Mouse (Mus musculus) neural tube, embryonic 13.5 days (tissue): Measurements from ENCODE around the gene Pou2f3. TPM values are rescaled to one million over a fixed set of nuclear protein-coding genes. Genes with fewer than 3 reads are reported as not detected.

Experiments used
- ATAC-seq: fragments of 200-750 bp; cut with Nextera tagmentation; 2 replicates; pipeline ENCODE4 v1.8.0; 2017; ENCODE audit warnings: low read depth, mild to moderate bottlenecking, moderate TSS enrichment, moderate library complexity
- H3K27ac ChIP-seq: fragments of 300-500 bp; sonication (generic); replicated peaks from 2 replicates; pipeline ENCODE4 v1.5.1; 2015; ENCODE audit warnings: moderate library complexity, mild to moderate bottlenecking, inconsistent platforms
- H3K27me3 ChIP-seq: fragments of 300-500 bp; sonication (generic); 2 replicates; pipeline ENCODE4 v1.6.1; 2015; ENCODE audit warnings: mild to moderate bottlenecking, inconsistent platforms
- H3K36me3 ChIP-seq: fragments of 300-500 bp; sonication (generic); 2 replicates; pipeline ENCODE4 v1.6.1; 2015; ENCODE audit warnings: mild to moderate bottlenecking, inconsistent platforms
- H3K4me1 ChIP-seq: fragments of 300-500 bp; sonication (generic); replicated peaks from 2 replicates; pipeline ENCODE4 v1.6.1; 2015; ENCODE audit warnings: inconsistent platforms
- H3K4me2 ChIP-seq: fragments of 300-500 bp; sonication (generic); 2 replicates; pipeline ENCODE4 v1.6.1; 2015; ENCODE audit warnings: inconsistent platforms, mild to moderate bottlenecking, moderate library complexity
- H3K4me3 ChIP-seq: fragments of 300-500 bp; sonication (generic); 2 replicates; pipeline ENCODE4 v1.5.1; 2015; ENCODE audit warnings: mild to moderate bottlenecking, inconsistent platforms
- H3K9ac ChIP-seq: fragments of 300-500 bp; sonication (generic); 2 replicates; pipeline ENCODE4 v1.6.1; 2015; ENCODE audit warnings: moderate library complexity, mild to moderate bottlenecking, inconsistent platforms
- H3K9me3 ChIP-seq: fragments of 300-500 bp; sonication (generic); 2 replicates; pipeline ENCODE4 v1.6.1; 2016; ENCODE audit warnings: inconsistent platforms
- WGBS: fragments of 180-500 bp; shearing (Covaris S2); methylation state at CpG from one replicate; pipeline ENCODE4 v1.1.7; 2015; 5-methylcytosine and 5-hydroxymethylcytosine counted together
- polyA plus RNA-seq: library from polyadenylated mRNA; unstranded; fragments of >200 nt; fragmentation: Nextera tagmentation; extraction: Ambion mirVana; gene quantifications from 2 replicates; pipeline ENCODE4 v1.2.1, GENCODE M21; 2015

Gene Pou2f3
- polyA plus RNA-seq, 1 experiment from 2014 or later, result not detected

DNA sequence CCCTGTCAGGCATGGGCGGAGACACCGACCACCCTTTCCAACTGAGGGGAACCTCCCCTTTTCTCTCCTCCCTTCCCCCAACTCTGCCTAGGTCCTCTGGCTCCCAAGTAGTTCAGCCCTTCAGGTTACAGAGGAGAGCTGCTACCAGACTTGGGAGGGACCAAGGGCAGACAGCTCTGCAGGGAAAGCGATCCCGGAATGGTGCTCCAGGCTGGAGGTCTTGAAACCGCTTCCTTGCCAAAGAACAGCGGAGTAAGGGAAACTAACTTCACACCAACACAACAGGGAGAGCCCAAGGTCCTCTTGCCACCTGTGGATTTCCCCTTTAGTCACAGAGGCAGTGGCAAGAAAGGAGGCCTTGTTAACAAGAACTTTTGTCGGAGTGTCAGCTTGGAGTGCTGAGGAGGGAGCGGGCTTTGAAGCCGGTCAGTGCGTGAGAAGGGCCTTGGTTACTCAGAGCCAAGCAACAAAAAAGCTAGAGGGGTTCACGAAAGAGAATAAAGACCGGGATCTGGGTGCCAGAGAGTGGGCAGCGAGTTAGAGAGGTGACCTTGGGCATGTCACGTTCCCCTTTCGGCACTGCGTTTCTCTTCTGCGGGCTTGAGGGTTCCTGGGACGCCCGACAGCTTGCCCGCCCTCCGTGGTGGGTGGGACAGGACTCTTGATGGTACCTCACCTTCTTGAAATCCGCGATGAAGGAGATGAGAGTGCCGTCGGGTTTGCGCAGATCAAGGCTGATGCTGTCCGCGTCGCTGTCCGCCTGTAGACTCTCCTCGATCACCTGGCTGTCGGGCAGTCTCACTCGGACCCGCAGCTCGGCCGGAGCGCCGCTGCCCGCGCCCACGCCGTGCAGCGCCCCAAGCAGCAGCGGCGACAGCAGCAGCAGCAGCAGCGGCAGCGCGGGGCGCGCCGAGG is 28.7 kb upstream of the Pou2f3 start:
- H3K4me1 ChIP-seq, result peaks cover 24% of the 10 kb centered on the region
- peak overlapping the region; percentile 70 for H3K27ac ChIP-seq
- peaks cover 38% of the 10 kb centered on the region for H3K27me3 ChIP-seq
- no peaks in the 10 kb centered on the region for H3K9me3 ChIP-seq
- WGBS, result 1% methylated on average over 47 of the region's 51 CpGs
- H3K9ac ChIP-seq, result peak overlapping the region; percentile 66
- no peak for ATAC-seq
- H3K36me3 ChIP-seq, result no peaks in the 10 kb centered on the region
- peak overlapping the region; percentile 66 for H3K4me2 ChIP-seq
- peak overlapping the region; percentile 54 for H3K4me3 ChIP-seq

DNA sequence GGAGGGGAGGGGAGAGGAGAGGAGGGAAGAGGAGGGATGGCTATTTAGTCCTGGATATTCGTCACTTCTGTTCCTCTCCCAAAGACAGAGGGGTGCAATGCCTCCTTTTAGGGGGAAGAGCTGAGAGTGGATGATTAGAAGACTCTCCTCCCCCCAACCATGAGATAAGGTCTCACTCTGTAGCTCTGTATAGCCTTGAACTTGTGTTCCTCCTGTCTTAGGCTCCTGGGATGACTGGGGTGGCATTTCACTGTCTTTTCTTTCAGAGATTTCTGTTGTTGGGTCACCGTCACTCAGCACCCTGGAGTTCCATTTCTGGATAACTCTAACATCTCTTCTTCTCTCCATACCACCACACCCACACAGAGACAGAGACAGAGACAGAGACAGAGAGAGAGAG is 28.0 kb upstream of the Pou2f3 start:
- Histone ChIP-seq H3K4me3 (peak overlapping the region; percentile 54), H3K9ac (peak overlapping the region; percentile 66; the same call in 1 of the 2 replicates), H3K36me3 (no peaks in the 10 kb centered on the region), H3K27ac (no peak overlapping the region), H3K27me3 (peaks cover 38% of the 10 kb centered on the region), H3K4me1 (peaks cover 24% of the 10 kb centered on the region), H3K4me2 (peak overlapping the region; percentile 66), H3K9me3 (no peaks in the 10 kb centered on the region)
- WGBS, result 45% methylated on average over 2 of the region's 2 CpGs
- no peak for ATAC-seq

DNA sequence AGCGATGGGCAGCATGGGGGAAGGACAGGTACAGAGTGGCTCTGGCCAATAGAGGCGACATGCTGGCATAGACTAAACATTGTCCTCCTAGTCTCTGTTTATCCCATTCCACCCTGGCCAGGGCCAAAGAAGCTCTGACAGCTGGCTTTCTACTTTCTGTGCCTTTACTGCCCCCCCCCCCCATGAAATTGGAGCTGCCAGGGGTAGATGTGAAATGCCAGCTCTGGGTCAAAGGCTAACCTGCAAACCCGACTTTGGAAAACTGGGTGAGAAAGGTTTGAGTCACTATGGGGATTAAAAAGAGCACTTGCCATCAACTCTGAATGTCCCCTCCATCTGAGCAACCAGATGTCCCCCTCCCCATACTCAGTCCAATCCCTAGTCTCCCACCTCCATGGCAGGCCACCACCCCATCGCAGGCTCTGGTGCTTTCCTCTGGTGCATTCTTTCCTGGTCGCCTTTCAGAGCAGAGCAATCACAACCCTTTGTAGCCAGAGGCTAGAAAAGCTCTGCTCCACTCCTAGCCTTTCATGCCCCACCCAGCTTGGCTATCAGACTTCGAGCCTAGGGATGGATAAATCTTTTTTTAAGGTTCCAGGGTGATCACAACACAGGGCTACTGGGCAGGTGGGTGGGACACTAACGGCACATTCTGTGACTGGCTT is 27.1 kb upstream of the Pou2f3 start:
- H3K4me2 ChIP-seq, result peak overlapping the region; percentile 66
- no peak overlapping the region for H3K9ac ChIP-seq
- H3K36me3 ChIP-seq, result no peaks in the 10 kb centered on the region
- H3K4me1 ChIP-seq, result peaks cover 30% of the 10 kb centered on the region
- 0 out of 2 replicates have a peak overlapping the region, but pooled peaks have one; percentile 54 for H3K4me3 ChIP-seq
- H3K27ac ChIP-seq, result no peak overlapping the region
- WGBS, result 45% methylated on average over 7 of the region's 7 CpGs
- no peak for ATAC-seq
- no peaks in the 10 kb centered on the region for H3K9me3 ChIP-seq
- peaks cover 38% of the 10 kb centered on the region for H3K27me3 ChIP-seq

DNA sequence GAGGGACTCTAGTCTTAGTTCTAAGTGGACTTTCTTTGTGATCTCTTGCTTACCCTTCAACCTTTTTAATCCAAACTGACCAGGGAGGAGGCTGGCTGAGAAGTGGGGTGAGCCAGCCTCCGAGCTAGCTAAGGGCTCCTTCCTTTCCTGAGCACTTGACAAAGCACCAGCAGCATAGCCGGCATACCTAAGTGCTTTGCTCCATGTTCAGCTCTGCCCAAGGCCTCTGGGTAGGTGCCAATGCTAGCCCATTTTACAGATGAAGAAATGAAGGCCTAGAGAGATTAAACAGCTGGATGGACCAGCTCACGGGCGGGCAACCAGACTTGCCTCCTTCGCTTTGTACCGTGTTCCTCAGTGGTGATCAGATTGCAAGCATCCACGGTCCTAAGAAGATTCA is 26.4 kb upstream of the Pou2f3 start:
- Histone ChIP-seq H3K4me3 (no peak overlapping the region), H3K9me3 (no peaks in the 10 kb centered on the region), H3K9ac (no peak overlapping the region), H3K4me1 (peaks cover 37% of the 10 kb centered on the region), H3K4me2 (no peak overlapping the region), H3K27ac (no peak overlapping the region), H3K27me3 (peaks cover 38% of the 10 kb centered on the region), H3K36me3 (no peaks in the 10 kb centered on the region)
- ATAC-seq, result no peak
- 88% methylated on average over 7 of the region's 7 CpGs for WGBS

DNA sequence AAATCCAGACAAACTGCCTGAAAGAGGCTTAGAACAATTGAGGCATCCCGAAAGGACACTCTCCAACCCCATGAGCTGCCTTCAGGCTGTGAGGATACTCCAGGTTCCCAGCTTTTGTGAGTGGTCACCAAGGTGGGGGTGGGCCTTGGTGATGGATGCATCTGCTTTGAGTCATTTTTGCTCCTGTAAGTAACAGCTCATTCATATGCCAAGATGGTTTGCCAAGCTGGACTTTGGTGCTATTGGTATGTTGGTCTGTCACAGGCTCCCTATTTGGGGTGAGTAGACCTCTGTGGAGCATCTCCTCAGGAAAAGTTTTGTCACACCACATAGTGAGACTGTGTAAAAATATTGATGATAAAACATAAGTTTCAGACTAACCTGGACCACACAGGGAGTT is 25.9 kb upstream of the Pou2f3 start:
- no peak overlapping the region for H3K27ac ChIP-seq
- ATAC-seq, result no peak
- no peak overlapping the region for H3K9ac ChIP-seq
- no peak overlapping the region for H3K4me3 ChIP-seq
- no peaks in the 10 kb centered on the region for H3K9me3 ChIP-seq
- H3K4me1 ChIP-seq, result peaks cover 42% of the 10 kb centered on the region
- H3K27me3 ChIP-seq, result peaks cover 38% of the 10 kb centered on the region
- WGBS, result 87% methylated on average over 1 of the region's 1 CpGs
- H3K4me2 ChIP-seq, result no peak overlapping the region
- no peaks in the 10 kb centered on the region for H3K36me3 ChIP-seq

DNA sequence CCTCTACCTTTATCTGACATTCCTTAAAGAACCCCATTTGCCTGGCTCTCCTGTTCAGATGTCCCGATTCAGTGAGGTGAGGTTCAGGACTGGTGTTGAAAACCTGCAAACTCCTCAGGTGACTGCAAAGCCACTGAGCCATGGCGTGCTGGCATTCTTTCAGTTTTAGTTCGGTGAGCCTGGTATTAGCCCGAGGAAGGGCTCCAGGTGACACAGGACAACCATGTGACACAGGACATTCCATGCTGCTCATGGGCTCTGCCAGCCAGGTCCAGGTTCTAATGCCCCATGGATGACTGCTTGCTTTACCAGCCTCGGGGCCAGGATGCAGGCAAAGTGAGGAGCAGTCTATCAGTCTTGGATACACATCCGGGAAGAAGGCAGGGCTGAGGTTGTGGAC is 25.2 kb upstream of the Pou2f3 start:
- H3K4me2 ChIP-seq, result no peak overlapping the region
- no peak overlapping the region for H3K27ac ChIP-seq
- no peak for ATAC-seq
- peaks cover 34% of the 10 kb centered on the region for H3K27me3 ChIP-seq
- H3K9me3 ChIP-seq, result no peaks in the 10 kb centered on the region
- H3K4me3 ChIP-seq, result no peak overlapping the region
- no peaks in the 10 kb centered on the region for H3K36me3 ChIP-seq
- peaks cover 46% of the 10 kb centered on the region for H3K4me1 ChIP-seq
- WGBS, result 90% methylated on average over 6 of the region's 6 CpGs
- H3K9ac ChIP-seq, result no peak overlapping the region

DNA sequence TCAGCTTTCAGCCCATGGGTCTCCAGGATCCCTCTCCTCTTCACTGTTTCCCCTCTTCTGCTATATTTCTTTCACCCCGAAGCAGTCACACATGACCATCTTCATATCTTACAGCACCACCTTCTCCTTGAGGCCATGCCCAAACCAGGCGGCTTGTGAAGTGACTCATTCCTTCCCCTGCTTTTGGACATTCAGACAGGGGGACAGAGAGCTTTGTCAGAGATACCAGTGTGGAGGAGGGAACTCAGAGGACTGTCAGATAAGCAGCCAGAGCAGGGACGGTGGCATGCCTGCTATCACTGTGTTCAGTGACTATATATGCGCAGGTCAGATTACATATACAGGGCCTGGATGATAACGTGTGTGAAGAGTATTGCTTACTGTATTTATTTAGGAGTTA is 24.3 kb upstream of the Pou2f3 start:
- Histone ChIP-seq H3K4me1 (peaks cover 38% of the 10 kb centered on the region), H3K9me3 (no peaks in the 10 kb centered on the region), H3K36me3 (no peaks in the 10 kb centered on the region), H3K27me3 (peaks cover 27% of the 10 kb centered on the region), H3K4me2 (no peak overlapping the region), H3K27ac (no peak overlapping the region), H3K9ac (no peak overlapping the region), H3K4me3 (no peak overlapping the region)
- WGBS, result 90% methylated on average over 5 of the region's 5 CpGs
- ATAC-seq, result no peak

DNA sequence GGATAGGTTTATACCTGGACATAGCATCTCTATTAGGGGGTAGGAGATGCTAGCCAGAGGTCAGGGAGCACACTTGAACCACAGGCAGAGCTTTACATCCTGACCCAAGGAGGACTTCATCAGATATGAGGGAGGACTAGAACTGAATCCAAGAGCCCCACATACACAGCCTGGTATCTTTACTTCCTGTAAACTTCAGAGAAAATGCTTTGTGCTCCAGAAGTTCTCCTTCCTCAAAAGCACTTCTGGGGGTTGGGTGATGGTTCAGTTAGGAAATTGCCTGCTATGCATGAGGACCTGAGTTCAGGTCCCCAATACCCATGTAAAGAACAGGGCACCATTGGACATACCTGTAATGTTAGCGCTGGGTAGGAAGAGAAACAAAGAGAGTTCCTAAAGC is 23.3 kb upstream of the Pou2f3 start:
- Histone ChIP-seq H3K36me3 (no peaks in the 10 kb centered on the region), H3K27ac (no peak overlapping the region), H3K27me3 (peaks cover 17% of the 10 kb centered on the region), H3K4me3 (no peak overlapping the region), H3K4me2 (no peak overlapping the region), H3K9ac (no peak overlapping the region), H3K4me1 (peaks cover 29% of the 10 kb centered on the region), H3K9me3 (no peaks in the 10 kb centered on the region)
- 95% methylated on average over 1 of the region's 1 CpGs for WGBS
- no peak for ATAC-seq

DNA sequence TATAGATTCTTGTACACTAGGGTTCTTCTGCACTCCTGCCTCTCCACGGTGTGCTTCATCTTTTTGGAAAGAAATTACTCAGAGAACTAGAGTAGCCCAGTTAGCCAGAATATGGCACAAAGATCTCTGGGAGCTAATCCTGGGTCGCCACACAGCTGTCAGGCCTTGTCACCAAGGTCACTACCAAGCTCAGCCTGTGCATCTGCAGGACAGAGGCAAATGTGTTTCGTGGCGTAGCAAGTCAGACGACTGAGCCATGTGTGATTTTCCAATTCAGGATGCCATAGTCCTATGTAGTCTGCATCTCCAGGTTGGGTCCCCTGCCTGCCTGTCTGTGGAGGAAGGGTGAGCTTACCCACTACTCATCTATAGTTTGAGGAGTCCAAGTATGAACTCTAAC is 22.9 kb upstream of the Pou2f3 start:
- H3K4me3 ChIP-seq, result no peak overlapping the region
- WGBS, result 76% methylated on average over 5 of the region's 5 CpGs
- H3K27ac ChIP-seq, result no peak overlapping the region
- no peaks in the 10 kb centered on the region for H3K36me3 ChIP-seq
- no peaks in the 10 kb centered on the region for H3K9me3 ChIP-seq
- H3K4me2 ChIP-seq, result no peak overlapping the region
- H3K4me1 ChIP-seq, result peaks cover 29% of the 10 kb centered on the region
- ATAC-seq, result no peak
- H3K27me3 ChIP-seq, result peaks cover 13% of the 10 kb centered on the region
- no peak overlapping the region for H3K9ac ChIP-seq

DNA sequence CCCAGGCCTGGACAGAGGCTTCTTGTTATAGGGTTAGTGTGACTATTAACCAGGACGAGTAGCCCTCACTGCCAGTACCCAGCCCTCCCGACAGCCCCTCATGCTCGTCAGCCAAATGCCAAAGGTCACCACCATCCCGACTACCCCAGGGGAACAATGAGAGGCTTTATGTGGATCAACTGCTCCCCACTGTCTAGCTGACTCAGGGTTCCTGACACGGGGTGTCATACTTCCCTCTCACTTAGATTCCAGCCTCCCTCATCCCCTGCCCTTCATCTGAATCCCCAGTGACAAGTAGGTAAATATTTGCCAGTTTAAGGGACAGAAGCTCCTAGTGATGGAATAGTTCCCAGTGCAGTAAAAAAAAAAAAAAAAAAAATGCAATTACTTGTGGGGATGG is 22.1 kb upstream of the Pou2f3 start:
- Histone ChIP-seq H3K27me3 (peaks cover 5% of the 10 kb centered on the region), H3K9me3 (no peaks in the 10 kb centered on the region), H3K4me3 (no peak overlapping the region), H3K4me1 (peaks cover 27% of the 10 kb centered on the region), H3K9ac (no peak overlapping the region), H3K27ac (0 out of 2 replicates have a peak overlapping the region, but pooled peaks have one; percentile 11), H3K4me2 (no peak overlapping the region), H3K36me3 (no peaks in the 10 kb centered on the region)
- WGBS, result 14% methylated on average over 5 of the region's 5 CpGs
- ATAC-seq, result no peak

DNA sequence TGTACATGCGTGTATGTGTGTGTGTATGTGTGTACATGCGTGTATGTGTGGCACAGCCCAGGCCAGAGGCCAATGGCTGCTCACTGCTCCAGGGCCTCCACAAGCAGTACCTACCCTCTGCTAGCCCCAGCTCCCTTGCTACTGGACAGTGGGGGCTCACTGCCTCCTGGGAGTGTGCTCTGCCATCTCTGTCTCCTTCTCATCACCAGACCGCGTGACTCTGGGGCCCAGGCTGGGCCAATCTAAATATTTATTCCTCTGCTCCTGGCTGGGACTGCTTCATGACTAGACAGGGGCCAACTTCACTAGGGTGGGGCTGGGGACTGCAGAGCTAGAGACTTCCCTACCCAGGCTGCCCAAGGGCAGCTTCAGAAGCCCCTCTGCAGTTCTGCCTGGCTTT is 21.6 kb upstream of the Pou2f3 start:
- Histone ChIP-seq H3K27me3 (peaks cover under 1% of the 10 kb centered on the region; the same call in 1 of the 2 replicates), H3K4me3 (no peak overlapping the region), H3K27ac (0 out of 2 replicates have a peak overlapping the region, but pooled peaks have one; percentile 50), H3K9me3 (no peaks in the 10 kb centered on the region), H3K36me3 (no peaks in the 10 kb centered on the region), H3K4me2 (no peak overlapping the region), H3K9ac (no peak overlapping the region), H3K4me1 (peaks cover 25% of the 10 kb centered on the region)
- 81% methylated on average over 4 of the region's 4 CpGs for WGBS
- ATAC-seq, result no peak

DNA sequence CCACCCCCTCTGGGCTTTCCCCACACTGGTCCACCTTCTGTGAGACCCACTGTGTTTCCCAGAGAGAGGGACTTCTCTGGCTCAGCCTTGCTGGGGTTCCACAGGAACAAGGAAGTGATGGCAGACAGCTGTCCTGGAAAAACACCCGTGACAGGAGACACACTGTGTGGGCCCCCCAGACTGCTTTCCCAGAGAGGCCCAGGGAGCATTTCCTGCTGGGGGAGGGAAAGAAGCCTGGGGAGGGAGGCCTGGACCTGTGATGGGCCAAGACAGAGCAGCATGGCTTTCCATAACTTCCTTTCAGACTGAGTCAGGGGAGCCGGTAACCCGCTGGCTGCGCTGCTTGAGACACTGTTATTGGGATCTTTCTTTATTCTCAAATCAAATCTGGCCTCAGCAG is 20.7 kb upstream of the Pou2f3 start:
- H3K9ac ChIP-seq, result 0 out of 2 replicates have a peak overlapping the region, but pooled peaks have one; percentile 12
- no peaks in the 10 kb centered on the region for H3K36me3 ChIP-seq
- peaks cover 28% of the 10 kb centered on the region for H3K4me1 ChIP-seq
- no peaks in the 10 kb centered on the region for H3K27me3 ChIP-seq
- no peak overlapping the region for H3K4me2 ChIP-seq
- ATAC-seq, result no peak
- WGBS, result 62% methylated on average over 4 of the region's 4 CpGs
- no peak overlapping the region for H3K27ac ChIP-seq
- no peak overlapping the region for H3K4me3 ChIP-seq
- H3K9me3 ChIP-seq, result no peaks in the 10 kb centered on the region
